In the genomic region with DNA sequence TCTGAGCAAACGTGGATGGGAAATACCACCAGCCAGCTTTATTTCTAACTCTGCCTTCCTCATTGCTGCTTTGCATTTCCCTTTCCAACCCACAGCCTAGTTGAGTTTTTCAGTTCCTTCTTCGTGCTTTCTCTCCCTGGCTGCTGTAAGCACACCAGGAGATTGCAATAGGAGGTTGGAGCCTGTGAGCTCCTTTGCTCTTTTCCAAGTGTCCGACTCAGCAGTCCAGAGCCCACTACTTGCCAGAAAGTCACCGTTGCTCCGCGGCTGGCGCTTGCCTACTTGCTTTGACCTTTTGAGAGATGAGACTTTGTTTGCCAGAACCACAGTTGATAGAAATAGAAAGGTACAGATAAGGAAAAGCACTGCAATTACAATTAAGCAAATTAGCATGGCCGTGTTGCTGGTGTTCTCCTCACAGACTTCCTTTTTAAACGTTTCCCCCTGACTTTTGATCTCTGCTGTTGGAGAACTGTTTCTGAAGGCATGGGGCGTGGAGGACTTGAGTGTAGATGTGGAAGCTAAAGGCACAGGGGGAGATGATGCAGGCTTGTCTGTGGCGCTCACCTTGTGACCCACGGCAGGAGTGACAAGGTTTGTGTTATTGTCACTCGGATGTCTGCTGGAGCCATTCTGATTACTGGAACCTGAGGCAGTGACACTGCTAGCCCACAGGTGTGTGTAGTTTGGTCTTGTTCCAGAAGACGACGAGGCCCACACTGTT, we compare ENCODE assay signal across 8 mouse cellular contexts. TPM values are rescaled to one million over a fixed set of nuclear protein-coding genes. Genes with fewer than 3 reads are reported as not detected.
A peak's percentile ranks its signal among the peaks of the same experiment; 100 is the strongest.
DNase-seq lines count a peak whose midpoint lies in the region; ATAC-seq and TF ChIP-seq lines count a peak whose summit lies in the region.

No protein-coding gene starts in this region.

- no peaks in the 10 kb centered on the region for H3K9me3 ChIP-seq in kidney, embryonic 15.5 days (replicated peaks)
- H3K9me3 ChIP-seq in hindbrain, embryonic 13.5 days = no peaks in the 10 kb centered on the region

- no peaks in the 10 kb centered on the region for H3K27me3 ChIP-seq in kidney, embryonic 15.5 days
- H3K27me3 ChIP-seq in spleen, adult 2 months (ENCODE audit: control insufficient read depth, insufficient read depth, low read length) = no peaks in the 10 kb centered on the region
- no peaks in the 10 kb centered on the region for H3K27me3 ChIP-seq in hindbrain, embryonic 13.5 days

- DNase-seq in CD4-positive, CD25-positive, alpha-beta regulatory T cell, adult 2 months (ENCODE audit: low read depth, low spot score) = peak; percentile 47
- DNase-seq in right cerebral cortex, adult 2 months (ENCODE audit: low spot score in 2 of 2) = peak; percentile 24 to 29
- DNase-seq in right cerebral cortex, postnatal 10 days (ENCODE audit: low spot score in 2 of 2) = no peak
- DNase-seq in spleen, adult 2 months (ENCODE audit: low read depth in 1 of 2, low spot score in 2 of 2) = peak in 1 of 2 experiments; percentile 41
- no peak for DNase-seq in cerebellum, postnatal 36 days

- peaks cover 30% of the 10 kb centered on the region for H3K36me3 ChIP-seq in kidney, embryonic 15.5 days
- no peaks in the 10 kb centered on the region for H3K36me3 ChIP-seq in spleen, adult 2 months (ENCODE audit: control insufficient read depth, insufficient read depth, low read length)
- H3K36me3 ChIP-seq in hindbrain, embryonic 13.5 days = peaks cover 18% of the 10 kb centered on the region

- no peak overlapping the region for H3K4me2 ChIP-seq in kidney, embryonic 15.5 days
- no peak overlapping the region for H3K4me2 ChIP-seq in hindbrain, embryonic 13.5 days

- no peak for TF ChIP-seq CTCF in spleen, adult 2 months (IDR thresholded peaks at IDR 0.05; ENCODE audit: extremely low read depth, insufficient read depth, insufficient read length, insufficient replicate concordance)

- 76% methylated on average over 15 of the region's 15 CpGs for WGBS in kidney, embryonic 15.5 days
- WGBS in spleen, adult 2 months = 19% methylated on average over 15 of the region's 15 CpGs
- WGBS in hindbrain, embryonic 13.5 days = 82% methylated on average over 15 of the region's 15 CpGs

- TF ChIP-seq POLR2A in spleen, adult 2 months (IDR thresholded peaks at IDR 0.05; ENCODE audit: low read depth, low read length) = no peak; the same call in 1 of the 2 replicates

- H3K9ac ChIP-seq in kidney, embryonic 15.5 days = no peak overlapping the region
- H3K9ac ChIP-seq in hindbrain, embryonic 13.5 days = no peak overlapping the region

- peaks cover 14% of the 10 kb centered on the region for H3K4me1 ChIP-seq in kidney, embryonic 15.5 days
- peaks cover 9% of the 10 kb centered on the region; the same call in 1 of the 2 replicates for H3K4me1 ChIP-seq in spleen, adult 2 months (ENCODE audit: control insufficient read depth, insufficient read depth, insufficient read length)
- no peaks in the 10 kb centered on the region for H3K4me1 ChIP-seq in hindbrain, embryonic 13.5 days (replicated peaks)

- H3K4me3 ChIP-seq in kidney, embryonic 15.5 days (replicated peaks) = no peak overlapping the region
- H3K4me3 ChIP-seq in spleen, adult 2 months (ENCODE audit: extremely low read depth, insufficient read depth, insufficient read length) = peak overlapping the region; percentile 39; the same call in 1 of the 2 replicates
- H3K4me3 ChIP-seq in hindbrain, embryonic 13.5 days = no peak overlapping the region

- ATAC-seq in CD4-positive, CD25-positive, alpha-beta regulatory T cell, adult 4 months = no peak
- no peak for ATAC-seq in kidney, embryonic 15.5 days (replicated peaks; ENCODE audit: low FRiP score)
- no peak for ATAC-seq in hindbrain, embryonic 13.5 days (ENCODE audit: low FRiP score)

- H3K27ac ChIP-seq in kidney, embryonic 15.5 days = 0 out of 2 replicates have a peak overlapping the region, but pooled peaks have one; percentile 11
- peak overlapping the region; percentile 86 for H3K27ac ChIP-seq in spleen, adult 2 months (ENCODE audit: insufficient read depth, low read length)
- no peak overlapping the region for H3K27ac ChIP-seq in hindbrain, embryonic 13.5 days

RNA-seq across cellular contexts. Expression of a gene that starts 3.2 kb away (rescaled TPM):
- polyA plus RNA-seq in CD4-positive, CD25-positive, alpha-beta regulatory T cell, adult 4 months (2017; shearing (Covaris generic)) = 1 to 10 TPM; 5.2 to 6.9 TPM
- polyA plus RNA-seq in kidney, embryonic 15.5 days (2015; fragmentation: Nextera tagmentation; extraction: Ambion mirVana) = 0.73 and 0.78 TPM in 2 replicates
- 12.2 and 13.9 TPM in 2 replicates for polyA plus RNA-seq in spleen, adult 2 months (2012; rRNA removed)
- 0.75 and 0.79 TPM in 2 replicates for polyA plus RNA-seq in hindbrain, embryonic 13.5 days (2015; fragmentation: Nextera tagmentation; extraction: Ambion mirVana)

RNA-seq across cellular contexts. Expression of a gene that starts 3.2 kb away (rescaled TPM):
- polyA plus RNA-seq in CD4-positive, CD25-positive, alpha-beta regulatory T cell, adult 4 months (2017; shearing (Covaris generic)) = 10 to 100 TPM; 43.8 to 53.2 TPM
- 3.1 TPM in 2 replicates for polyA plus RNA-seq in kidney, embryonic 15.5 days (2015; fragmentation: Nextera tagmentation; extraction: Ambion mirVana)
- 22.0 and 25.1 TPM in 2 replicates for polyA plus RNA-seq in spleen, adult 2 months (2012; rRNA removed)
- polyA plus RNA-seq in hindbrain, embryonic 13.5 days (2015; fragmentation: Nextera tagmentation; extraction: Ambion mirVana) = 4.3 and 4.7 TPM in 2 replicates

RNA-seq across cellular contexts. Expression of a gene that starts 3.6 kb away (rescaled TPM):
- 10 to 100 TPM; 70.5 to 70.9 TPM for polyA plus RNA-seq in CD4-positive, CD25-positive, alpha-beta regulatory T cell, adult 4 months (2017; shearing (Covaris generic))
- 0.73 and 1.2 TPM in 2 replicates for polyA plus RNA-seq in kidney, embryonic 15.5 days (2015; fragmentation: Nextera tagmentation; extraction: Ambion mirVana)
- 56.7 and 57.3 TPM in 2 replicates for polyA plus RNA-seq in spleen, adult 2 months (2012; rRNA removed)
- polyA plus RNA-seq in hindbrain, embryonic 13.5 days (2015; fragmentation: Nextera tagmentation; extraction: Ambion mirVana) = 0.14 TPM in 1 of 2 replicates, not detected in the other

RNA-seq across cellular contexts. Expression of a gene that starts 23.3 kb away (rescaled TPM):
- polyA plus RNA-seq in CD4-positive, CD25-positive, alpha-beta regulatory T cell, adult 4 months (2017; shearing (Covaris generic)) = not detected
- polyA plus RNA-seq in kidney, embryonic 15.5 days (2015; fragmentation: Nextera tagmentation; extraction: Ambion mirVana) = 0.35 and 0.42 TPM in 2 replicates
- not detected in 2 replicates for polyA plus RNA-seq in spleen, adult 2 months (2012; rRNA removed)
- 1.3 and 2.1 TPM in 2 replicates for polyA plus RNA-seq in hindbrain, embryonic 13.5 days (2015; fragmentation: Nextera tagmentation; extraction: Ambion mirVana)

Comparison
In these comparisons a context has a peak if more than half of its experiments do, and no peak if none do; other contexts are left out.
1. DNase-seq: peak in CD4-positive, CD25-positive, alpha-beta regulatory T cell, adult 2 months (single experiment) and right cerebral cortex, adult 2 months (2 of 2); none in right cerebral cortex, postnatal 10 days (0 of 2) and cerebellum, postnatal 36 days (0 of 2).
2. RNA of a gene that starts 3.6 kb away (polyA plus RNA-seq): 70.5 to 70.9 TPM in CD4-positive, CD25-positive, alpha-beta regulatory T cell, adult 4 months and 56.7 to 57.3 TPM in spleen, adult 2 months; 0.73 to 1.2 TPM in kidney, embryonic 15.5 days and 0.14 TPM in hindbrain, embryonic 13.5 days; every median in the first group is over 10 times any median in the second.